Mouse (Mus musculus): ENCODE data around the gene Tnr. TPM values are rescaled to one million over a fixed set of nuclear protein-coding genes. Genes with fewer than 3 reads are reported as not detected.

The Tnr gene
- polyA plus RNA-seq, 1 experiment from 2014 or later: not detected

GRCm38 (mm10) chr1:159551591-159552442 lies 28.2 kb downstream of the Tnr start:
- no peak overlapping the region for H3K27ac ChIP-seq (ENCODE audit: low read depth)

GRCm38 (mm10) chr1:159561616-159562015 lies 38.0 kb downstream of the Tnr start:
- Histone ChIP-seq H3K36me3 (replicated peaks; ENCODE audit: insufficient read depth, low read length) (no peaks in the 10 kb centered on the region), H3K4me3 (ENCODE audit: low read depth, low read length) (no peak overlapping the region), H3K9ac (replicated peaks) (no peak overlapping the region), H3K9me3 (ENCODE audit: low read length) (no peaks in the 10 kb centered on the region), H3K4me2 (ENCODE audit: low read depth, low read length) (no peak overlapping the region), H3K27me3 (ENCODE audit: insufficient read depth, low read length) (no peaks in the 10 kb centered on the region), H3K27ac (ENCODE audit: low read depth) (no peak overlapping the region), H3K4me1 (ENCODE audit: insufficient read depth) (no peaks in the 10 kb centered on the region)
- WGBS (ENCODE audit: insufficient replicate concordance): 56% methylated on average over 3 of the region's 3 CpGs
- TF ChIP-seq CTCF (IDR thresholded peaks at IDR 0.05; ENCODE audit: low read depth): no peak
- TF ChIP-seq EP300 (IDR thresholded peaks at IDR 0.05; ENCODE audit: low read depth): no peak
- ATAC-seq (no peak), DNase-seq (no peak)

More at GRCm38 (mm10) chr1:159551591-159552442, 28.2 kb downstream of the Tnr start:
- H3K27me3 ChIP-seq (ENCODE audit: insufficient read depth, low read length): no peaks in the 10 kb centered on the region
- no peak overlapping the region for H3K4me3 ChIP-seq (ENCODE audit: low read depth, low read length)
- no peak overlapping the region for H3K9ac ChIP-seq (replicated peaks)
- WGBS (ENCODE audit: insufficient replicate concordance): 40% methylated on average over 17 of the region's 17 CpGs
- no peak overlapping the region for H3K4me2 ChIP-seq (ENCODE audit: low read depth, low read length)
- no peaks in the 10 kb centered on the region for H3K4me1 ChIP-seq (ENCODE audit: insufficient read depth)
- H3K36me3 ChIP-seq (replicated peaks; ENCODE audit: insufficient read depth, low read length): no peaks in the 10 kb centered on the region
- ATAC-seq: no peak
- no peaks in the 10 kb centered on the region for H3K9me3 ChIP-seq (ENCODE audit: low read length)
- TF ChIP-seq EP300 (IDR thresholded peaks at IDR 0.05; ENCODE audit: low read depth): no peak
- no peak for DNase-seq

- Histone ChIP-seq H3K4me3 (ENCODE audit: low read depth, low read length) (no peak overlapping the region), H3K27me3 (ENCODE audit: insufficient read depth, low read length) (no peaks in the 10 kb centered on the region), H3K36me3 (replicated peaks; ENCODE audit: insufficient read depth, low read length) (no peaks in the 10 kb centered on the region), H3K9ac (replicated peaks) (no peak overlapping the region), H3K4me1 (ENCODE audit: insufficient read depth) (no peaks in the 10 kb centered on the region), H3K27ac (ENCODE audit: low read depth) (no peak overlapping the region), H3K4me2 (ENCODE audit: low read depth, low read length) (no peak overlapping the region), H3K9me3 (ENCODE audit: low read length) (no peaks in the 10 kb centered on the region)
- DNase-seq: no peak
- no peak for ATAC-seq
- TF ChIP-seq EP300 (IDR thresholded peaks at IDR 0.05; ENCODE audit: low read depth) (no peak), CTCF (IDR thresholded peaks at IDR 0.05; ENCODE audit: low read depth) (no peak)
- 83% methylated on average over 1 of the region's 1 CpGs for WGBS (ENCODE audit: insufficient replicate concordance)
Measured at GRCm38 (mm10) chr1:159565129-159565528, 41.6 kb downstream of the Tnr start.

GRCm38 (mm10) chr1:159566046-159566445 lies 42.5 kb downstream of the Tnr start:
- DNase-seq (no peak), ATAC-seq (no peak)
- Histone ChIP-seq H3K27ac (ENCODE audit: low read depth) (no peak overlapping the region), H3K36me3 (replicated peaks; ENCODE audit: insufficient read depth, low read length) (no peaks in the 10 kb centered on the region), H3K4me1 (ENCODE audit: insufficient read depth) (no peaks in the 10 kb centered on the region), H3K27me3 (ENCODE audit: insufficient read depth, low read length) (no peaks in the 10 kb centered on the region), H3K4me2 (ENCODE audit: low read depth, low read length) (no peak overlapping the region), H3K9me3 (ENCODE audit: low read length) (no peaks in the 10 kb centered on the region), H3K9ac (replicated peaks) (no peak overlapping the region), H3K4me3 (ENCODE audit: low read depth, low read length) (no peak overlapping the region)
- peak; percentile 21; the same call in 1 of the 2 replicates for TF ChIP-seq CTCF (IDR thresholded peaks at IDR 0.05; ENCODE audit: low read depth)
- no peak for TF ChIP-seq EP300 (IDR thresholded peaks at IDR 0.05; ENCODE audit: low read depth)
- WGBS (ENCODE audit: insufficient replicate concordance): 79% methylated on average over 6 of the region's 6 CpGs

GRCm38 (mm10) chr1:159567171-159567570 lies 43.6 kb downstream of the Tnr start:
- Histone ChIP-seq H3K9me3 (ENCODE audit: low read length) (no peaks in the 10 kb centered on the region), H3K9ac (replicated peaks) (no peak overlapping the region), H3K4me3 (ENCODE audit: low read depth, low read length) (no peak overlapping the region), H3K27ac (ENCODE audit: low read depth) (no peak overlapping the region), H3K4me1 (ENCODE audit: insufficient read depth) (no peaks in the 10 kb centered on the region), H3K4me2 (ENCODE audit: low read depth, low read length) (no peak overlapping the region), H3K36me3 (replicated peaks; ENCODE audit: insufficient read depth, low read length) (no peaks in the 10 kb centered on the region), H3K27me3 (ENCODE audit: insufficient read depth, low read length) (no peaks in the 10 kb centered on the region)
- DNase-seq: no peak
- 69% methylated on average over 7 of the region's 7 CpGs for WGBS (ENCODE audit: insufficient replicate concordance)
- ATAC-seq: no peak
- TF ChIP-seq EP300 (IDR thresholded peaks at IDR 0.05; ENCODE audit: low read depth): no peak
- no peak for TF ChIP-seq CTCF (IDR thresholded peaks at IDR 0.05; ENCODE audit: low read depth)

GRCm38 (mm10) chr1:159570270-159570669 lies 46.7 kb downstream of the Tnr start:
- Histone ChIP-seq H3K9ac (replicated peaks) (no peak overlapping the region), H3K9me3 (ENCODE audit: low read length) (no peaks in the 10 kb centered on the region), H3K27me3 (ENCODE audit: insufficient read depth, low read length) (no peaks in the 10 kb centered on the region), H3K27ac (ENCODE audit: low read depth) (0 out of 2 replicates have a peak overlapping the region, but pooled peaks have one; percentile 0), H3K4me3 (ENCODE audit: low read depth, low read length) (no peak overlapping the region), H3K4me2 (ENCODE audit: low read depth, low read length) (no peak overlapping the region), H3K4me1 (ENCODE audit: insufficient read depth) (no peaks in the 10 kb centered on the region), H3K36me3 (replicated peaks; ENCODE audit: insufficient read depth, low read length) (no peaks in the 10 kb centered on the region)
- no peak for TF ChIP-seq EP300 (IDR thresholded peaks at IDR 0.05; ENCODE audit: low read depth)
- no peak for TF ChIP-seq CTCF (IDR thresholded peaks at IDR 0.05; ENCODE audit: low read depth)
- DNase-seq (no peak), ATAC-seq (no peak)
- WGBS (ENCODE audit: insufficient replicate concordance): 30% methylated on average over 8 of the region's 8 CpGs
